Comparison of ENCODE assay signal across 23 mouse cellular contexts in genomic region chr10:107315681-107316080, GRCm38 (mm10). TPM values are rescaled to one million over a fixed set of nuclear protein-coding genes. Genes with fewer than 3 reads are reported as not detected.
DNase-seq lines count a peak whose midpoint lies in the region; ATAC-seq and TF ChIP-seq lines count a peak whose summit lies in the region.
"Had no signal": no experiment of that assay in that cellular context is flagged by ENCODE, and none has a peak within 500 bp of the region (broad histone marks: within the 10 kb centered on the region; RNA-seq: fewer than 3 reads in every experiment).

No protein-coding gene starts in this region.

- no peak overlapping the region for H3K4me2 ChIP-seq in intestine, embryonic 16.5 days (ENCODE audit: low read depth, low read length)
- no peak overlapping the region for H3K4me2 ChIP-seq in intestine, embryonic 15.5 days (replicated peaks)
- H3K4me2 ChIP-seq in kidney, embryonic 15.5 days = no peak overlapping the region
- no peak overlapping the region for H3K4me2 ChIP-seq in liver, embryonic 12.5 days
- H3K4me2 ChIP-seq in liver, embryonic 11.5 days = no peak overlapping the region
- no peak overlapping the region for H3K4me2 ChIP-seq in lung, postnatal 0 days (replicated peaks; ENCODE audit: low read depth, low read length)
- H3K4me2 ChIP-seq: forebrain, embryonic 13.5 days; heart, embryonic 13.5 days had no signal

- no peaks in the 10 kb centered on the region for H3K4me1 ChIP-seq in intestine, embryonic 16.5 days (ENCODE audit: control insufficient read depth, insufficient read depth, low read length)
- no peaks in the 10 kb centered on the region for H3K4me1 ChIP-seq in intestine, embryonic 15.5 days (replicated peaks)
- H3K4me1 ChIP-seq in kidney, embryonic 15.5 days = no peaks in the 10 kb centered on the region
- H3K4me1 ChIP-seq in liver, embryonic 12.5 days = no peaks in the 10 kb centered on the region
- no peaks in the 10 kb centered on the region for H3K4me1 ChIP-seq in liver, embryonic 11.5 days (replicated peaks; ENCODE audit: control insufficient read depth, insufficient read depth, low read length)
- no peaks in the 10 kb centered on the region for H3K4me1 ChIP-seq in lung, postnatal 0 days (ENCODE audit: insufficient read depth, low read depth, low read length)
- H3K4me1 ChIP-seq: forebrain, embryonic 10.5 days; forebrain, embryonic 13.5 days; heart, embryonic 10.5 days; heart, embryonic 13.5 days had no signal

- no peak overlapping the region for H3K4me3 ChIP-seq in intestine, embryonic 16.5 days (ENCODE audit: low read length)
- H3K4me3 ChIP-seq in intestine, embryonic 15.5 days (replicated peaks) = no peak overlapping the region
- no peak overlapping the region for H3K4me3 ChIP-seq in kidney, embryonic 15.5 days (replicated peaks)
- no peak overlapping the region for H3K4me3 ChIP-seq in liver, embryonic 12.5 days
- H3K4me3 ChIP-seq in liver, embryonic 11.5 days (ENCODE audit: low read depth, low read length) = no peak overlapping the region
- no peak overlapping the region for H3K4me3 ChIP-seq in lung, postnatal 0 days (ENCODE audit: low read depth, low read length)
- H3K4me3 ChIP-seq: forebrain, embryonic 10.5 days; forebrain, embryonic 13.5 days; heart, adult 2 months; heart, embryonic 10.5 days; heart, embryonic 13.5 days had no signal

- no peak overlapping the region for H3K9ac ChIP-seq in intestine, embryonic 16.5 days (ENCODE audit: low read depth, low read length)
- no peak overlapping the region for H3K9ac ChIP-seq in intestine, embryonic 15.5 days
- H3K9ac ChIP-seq in kidney, embryonic 15.5 days = no peak overlapping the region
- no peak overlapping the region for H3K9ac ChIP-seq in liver, embryonic 12.5 days
- H3K9ac ChIP-seq in liver, embryonic 11.5 days (ENCODE audit: low read depth, low read length) = no peak overlapping the region
- H3K9ac ChIP-seq in lung, postnatal 0 days (replicated peaks; ENCODE audit: low read depth) = no peak overlapping the region
- H3K9ac ChIP-seq: forebrain, embryonic 13.5 days; heart, embryonic 13.5 days had no signal

- no peak for TF ChIP-seq CTCF in lung, postnatal 0 days (IDR thresholded peaks at IDR 0.05)

- no peak for TF ChIP-seq EP300 in lung, postnatal 0 days (IDR thresholded peaks at IDR 0.05)

- H3K36me3 ChIP-seq in intestine, embryonic 16.5 days (ENCODE audit: control insufficient read depth, insufficient read depth, low read length) = no peaks in the 10 kb centered on the region
- no peaks in the 10 kb centered on the region for H3K36me3 ChIP-seq in intestine, embryonic 15.5 days
- H3K36me3 ChIP-seq in kidney, embryonic 15.5 days = no peaks in the 10 kb centered on the region
- H3K36me3 ChIP-seq in liver, embryonic 12.5 days = no peaks in the 10 kb centered on the region
- no peaks in the 10 kb centered on the region for H3K36me3 ChIP-seq in liver, embryonic 11.5 days (ENCODE audit: control insufficient read depth, insufficient read depth, low read length)
- no peaks in the 10 kb centered on the region for H3K36me3 ChIP-seq in lung, postnatal 0 days (ENCODE audit: insufficient read depth, low read length)
- H3K36me3 ChIP-seq: forebrain, embryonic 10.5 days; heart, embryonic 10.5 days; heart, embryonic 13.5 days had no signal

- ATAC-seq in intestine, embryonic 16.5 days = peak; percentile 21; the same call in 1 of the 2 replicates
- no peak for ATAC-seq in intestine, embryonic 15.5 days
- ATAC-seq in kidney, embryonic 15.5 days (replicated peaks; ENCODE audit: low FRiP score) = no peak
- peak; percentile 5; the same call in 1 of the 2 replicates for ATAC-seq in liver, embryonic 12.5 days
- no peak for ATAC-seq in liver, embryonic 11.5 days (replicated peaks; ENCODE audit: low FRiP score)
- no peak for ATAC-seq in lung, postnatal 0 days
- ATAC-seq: activated CD4-positive, CD25-positive, alpha-beta regulatory T cell, adult 4 months; forebrain, embryonic 13.5 days; forebrain, embryonic 16.5 days had no signal

- no peak overlapping the region for H3K27ac ChIP-seq in intestine, embryonic 16.5 days (ENCODE audit: low read length)
- no peak overlapping the region for H3K27ac ChIP-seq in intestine, embryonic 15.5 days
- H3K27ac ChIP-seq in kidney, embryonic 15.5 days = no peak overlapping the region
- H3K27ac ChIP-seq in liver, embryonic 12.5 days = no peak overlapping the region
- H3K27ac ChIP-seq in liver, embryonic 11.5 days (ENCODE audit: low read depth, low read length) = no peak overlapping the region
- H3K27ac ChIP-seq in lung, postnatal 0 days (ENCODE audit: low read length) = no peak overlapping the region
- H3K27ac ChIP-seq: forebrain, embryonic 10.5 days; forebrain, embryonic 13.5 days; heart, adult 2 months; heart, embryonic 10.5 days; heart, embryonic 13.5 days had no signal

- H3K27me3 ChIP-seq in intestine, embryonic 16.5 days (replicated peaks; ENCODE audit: control insufficient read depth, insufficient read depth, low read length) = no peaks in the 10 kb centered on the region
- no peaks in the 10 kb centered on the region for H3K27me3 ChIP-seq in intestine, embryonic 15.5 days (replicated peaks)
- no peaks in the 10 kb centered on the region for H3K27me3 ChIP-seq in kidney, embryonic 15.5 days
- no peaks in the 10 kb centered on the region for H3K27me3 ChIP-seq in liver, embryonic 12.5 days (replicated peaks)
- H3K27me3 ChIP-seq in liver, embryonic 11.5 days (replicated peaks; ENCODE audit: control insufficient read depth, insufficient read depth, low read length) = no peaks in the 10 kb centered on the region
- H3K27me3 ChIP-seq in lung, postnatal 0 days (replicated peaks; ENCODE audit: insufficient read depth, low read length) = no peaks in the 10 kb centered on the region
- H3K27me3 ChIP-seq: forebrain, embryonic 13.5 days; heart, embryonic 13.5 days had no signal

- DNase-seq in kidney, adult 8-10 months = peak; percentile 20 to 26
- no peak for DNase-seq in liver, embryonic 11.5 days (ENCODE audit: low spot score)
- DNase-seq in lung, postnatal 0 days (ENCODE audit: low spot score) = no peak
- DNase-seq: adrenal gland, adult 8-10 months; adrenal gland, postnatal 25 days; cerebellum, adult 11-12 months; cerebellum, adult 8-10 months; cerebellum, postnatal 14 days; gastrocnemius, postnatal 10 days; gastrocnemius, postnatal 36 days; heart, adult 2 months; heart, postnatal 14 days; heart, postnatal 4 days had no signal

- H3K9me3 ChIP-seq in intestine, embryonic 16.5 days (ENCODE audit: control insufficient read depth, low read length) = no peaks in the 10 kb centered on the region
- no peaks in the 10 kb centered on the region for H3K9me3 ChIP-seq in intestine, embryonic 15.5 days
- no peaks in the 10 kb centered on the region for H3K9me3 ChIP-seq in kidney, embryonic 15.5 days (replicated peaks)
- H3K9me3 ChIP-seq in liver, embryonic 12.5 days (replicated peaks) = no peaks in the 10 kb centered on the region
- H3K9me3 ChIP-seq in liver, embryonic 11.5 days (ENCODE audit: control insufficient read depth, low read length) = no peaks in the 10 kb centered on the region
- no peaks in the 10 kb centered on the region for H3K9me3 ChIP-seq in lung, postnatal 0 days (ENCODE audit: low read length)
- H3K9me3 ChIP-seq: forebrain, embryonic 10.5 days; forebrain, embryonic 13.5 days; heart, embryonic 10.5 days; heart, embryonic 13.5 days had no signal

- 63% methylated on average over 5 of the region's 5 CpGs for WGBS in intestine, embryonic 16.5 days
- WGBS in intestine, embryonic 15.5 days = 72% methylated on average over 5 of the region's 5 CpGs
- WGBS in kidney, embryonic 15.5 days = 77% methylated on average over 5 of the region's 5 CpGs
- WGBS in liver, embryonic 12.5 days (ENCODE audit: insufficient replicate concordance) = 65% methylated on average over 5 of the region's 5 CpGs
- WGBS in liver, embryonic 11.5 days = 76% methylated on average over 5 of the region's 5 CpGs
- 80% methylated on average over 5 of the region's 5 CpGs for WGBS in lung, postnatal 0 days

RNA-seq across cellular contexts. Expression of gene Lin7a, which starts 44.2 kb away (rescaled TPM):
- 3.0 and 3.9 TPM in 2 replicates for polyA plus RNA-seq in intestine, embryonic 16.5 days (2015; fragmentation: Nextera tagmentation; extraction: Ambion mirVana)
- 4.5 and 4.7 TPM in 2 replicates for polyA plus RNA-seq in intestine, embryonic 15.5 days (2015; fragmentation: Nextera tagmentation; extraction: Ambion mirVana)
- polyA plus RNA-seq in kidney, embryonic 15.5 days (2015; fragmentation: Nextera tagmentation; extraction: Ambion mirVana) = 1.6 and 2.0 TPM in 2 replicates
- polyA plus RNA-seq in liver, embryonic 12.5 days (2016; fragmentation: Nextera tagmentation; extraction: Ambion mirVana) = 0.72 and 1.2 TPM in 2 replicates
- 1.2 and 1.7 TPM in 2 replicates for polyA plus RNA-seq in liver, embryonic 11.5 days (2014; fragmentation: Nextera tagmentation; extraction: Ambion mirVana)
- polyA plus RNA-seq in lung, postnatal 0 days (2015; fragmentation: Nextera tagmentation; extraction: Ambion mirVana) = 0.42 and 0.43 TPM in 2 replicates
- polyA plus RNA-seq: activated CD4-positive, CD25-positive, alpha-beta regulatory T cell, adult 4 months had no signal

Comparison
In these comparisons a context has a peak if more than half of its experiments do, and no peak if none do; other contexts are left out.
1. ATAC-seq: peak in intestine, embryonic 16.5 days (single experiment) and liver, embryonic 12.5 days (single experiment); none in intestine, embryonic 15.5 days (single experiment), kidney, embryonic 15.5 days (single experiment), liver, embryonic 11.5 days (single experiment) and lung, postnatal 0 days (single experiment).
2. DNase-seq: peak in kidney, adult 8-10 months (2 of 2); none in liver, embryonic 11.5 days (single experiment) and lung, postnatal 0 days (single experiment).